ENCODE assay signal across 11 mouse cellular contexts in genomic region chr15:18189622-18190308, GRCm38 (mm10).
A peak's percentile ranks its signal among the peaks of the same experiment; 100 is the strongest.
DNase-seq lines count a peak whose midpoint lies in the region; ATAC-seq and TF ChIP-seq lines count a peak whose summit lies in the region.
"Had no signal": no experiment of that assay in that cellular context is flagged by ENCODE, and none has a peak within 500 bp of the region (broad histone marks: within the 10 kb centered on the region; RNA-seq: fewer than 3 reads in every experiment).

No protein-coding gene starts in this region.

- no peaks in the 10 kb centered on the region for H3K9me3 ChIP-seq in lung, embryonic 14.5 days (ENCODE audit: low read depth, low read length)
- H3K9me3 ChIP-seq in lung, postnatal 0 days (ENCODE audit: low read length) = no peaks in the 10 kb centered on the region
- no peaks in the 10 kb centered on the region for H3K9me3 ChIP-seq in kidney, postnatal 0 days (replicated peaks; ENCODE audit: low read length)
- H3K9me3 ChIP-seq: liver, embryonic 13.5 days had no signal

- no peak overlapping the region for H3K9ac ChIP-seq in lung, embryonic 14.5 days
- no peak overlapping the region for H3K9ac ChIP-seq in lung, postnatal 0 days (replicated peaks; ENCODE audit: low read depth)
- no peak overlapping the region for H3K9ac ChIP-seq in kidney, postnatal 0 days (ENCODE audit: low read depth, low read length)
- H3K9ac ChIP-seq: liver, embryonic 13.5 days had no signal

- no peaks in the 10 kb centered on the region for H3K4me1 ChIP-seq in lung, embryonic 14.5 days (ENCODE audit: insufficient read depth)
- no peaks in the 10 kb centered on the region for H3K4me1 ChIP-seq in lung, postnatal 0 days (ENCODE audit: insufficient read depth, low read depth, low read length)
- no peaks in the 10 kb centered on the region for H3K4me1 ChIP-seq in kidney, postnatal 0 days (replicated peaks; ENCODE audit: insufficient read depth, low read length)
- H3K4me1 ChIP-seq: liver, embryonic 13.5 days had no signal

- TF ChIP-seq CTCF in lung, embryonic 14.5 days (IDR thresholded peaks at IDR 0.05; ENCODE audit: low read depth) = no peak
- no peak for TF ChIP-seq CTCF in lung, postnatal 0 days (IDR thresholded peaks at IDR 0.05)
- no peak for TF ChIP-seq CTCF in kidney, postnatal 0 days (IDR thresholded peaks at IDR 0.05; ENCODE audit: low read depth)

- no peak overlapping the region for H3K27ac ChIP-seq in lung, embryonic 14.5 days (ENCODE audit: low read depth)
- H3K27ac ChIP-seq in lung, postnatal 0 days (ENCODE audit: low read length) = no peak overlapping the region
- H3K27ac ChIP-seq in kidney, postnatal 0 days = no peak overlapping the region
- H3K27ac ChIP-seq: liver, embryonic 13.5 days had no signal

- no peaks in the 10 kb centered on the region for H3K36me3 ChIP-seq in lung, embryonic 14.5 days (ENCODE audit: insufficient read depth)
- H3K36me3 ChIP-seq in lung, postnatal 0 days (ENCODE audit: insufficient read depth, low read length) = no peaks in the 10 kb centered on the region
- no peaks in the 10 kb centered on the region for H3K36me3 ChIP-seq in kidney, postnatal 0 days (ENCODE audit: insufficient read depth, low read length)
- H3K36me3 ChIP-seq: liver, embryonic 13.5 days had no signal

- 37% methylated on average over 5 of the region's 5 CpGs for WGBS in lung, embryonic 14.5 days
- 43% methylated on average over 5 of the region's 5 CpGs for WGBS in lung, postnatal 0 days
- 36% methylated on average over 5 of the region's 5 CpGs for WGBS in kidney, postnatal 0 days

- no peak overlapping the region for H3K4me3 ChIP-seq in lung, embryonic 14.5 days (ENCODE audit: low read depth, low read length)
- no peak overlapping the region for H3K4me3 ChIP-seq in lung, postnatal 0 days (ENCODE audit: low read depth, low read length)
- H3K4me3 ChIP-seq in kidney, postnatal 0 days (replicated peaks; ENCODE audit: low read depth, low read length) = no peak overlapping the region
- H3K4me3 ChIP-seq: liver, embryonic 13.5 days had no signal

- H3K4me2 ChIP-seq in lung, embryonic 14.5 days = no peak overlapping the region
- no peak overlapping the region for H3K4me2 ChIP-seq in lung, postnatal 0 days (replicated peaks; ENCODE audit: low read depth, low read length)
- H3K4me2 ChIP-seq in kidney, postnatal 0 days (ENCODE audit: low read length) = no peak overlapping the region
- H3K4me2 ChIP-seq: liver, embryonic 13.5 days had no signal

- ATAC-seq in lung, embryonic 14.5 days (ENCODE audit: insufficient read depth) = peak; percentile 49; the same call in 1 of the 2 replicates
- no peak for ATAC-seq in lung, postnatal 0 days
- peak; percentile 49; the same call in 1 of the 2 replicates for ATAC-seq in kidney, postnatal 0 days (replicated peaks; ENCODE audit: low FRiP score, low read depth)
- ATAC-seq: intestine, embryonic 16.5 days; Patski had no signal

- no peaks in the 10 kb centered on the region for H3K27me3 ChIP-seq in lung, embryonic 14.5 days (ENCODE audit: insufficient read depth, low read length)
- no peaks in the 10 kb centered on the region for H3K27me3 ChIP-seq in lung, postnatal 0 days (replicated peaks; ENCODE audit: insufficient read depth, low read length)
- H3K27me3 ChIP-seq in kidney, postnatal 0 days (ENCODE audit: insufficient read depth, low read length) = no peaks in the 10 kb centered on the region
- H3K27me3 ChIP-seq: liver, embryonic 13.5 days; Patski had no signal

- TF ChIP-seq EP300 in lung, postnatal 0 days (IDR thresholded peaks at IDR 0.05) = no peak

- peak; percentile 3 to 17 for DNase-seq in adrenal gland, adult (ENCODE audit: inconsistent age in 2 of 2, low spot score in 1 of 2)
- DNase-seq in adrenal gland, postnatal 4 days (ENCODE audit: low spot score in 2 of 2) = no peak
- DNase-seq in lung, embryonic 14.5 days = peak; percentile 59
- DNase-seq in lung, postnatal 0 days (ENCODE audit: low spot score) = no peak
- peak; percentile 61 for DNase-seq in kidney, postnatal 0 days (ENCODE audit: low spot score)
- peak; percentile 2 for DNase-seq in retina, postnatal 7 days (ENCODE audit: low read depth, low spot score)
- no peak for DNase-seq in cerebellum, adult 8-10 months
- DNase-seq in gastrocnemius, postnatal 25 days = no peak
- DNase-seq: liver, embryonic 13.5 days had no signal

Comparison
In these comparisons a context has a peak if more than half of its experiments do, and no peak if none do; other contexts are left out.
1. DNase-seq: peak in adrenal gland, adult (2 of 2), lung, embryonic 14.5 days (single experiment), kidney, postnatal 0 days (single experiment) and retina, postnatal 7 days (single experiment); none in adrenal gland, postnatal 4 days (0 of 2), lung, postnatal 0 days (single experiment), cerebellum, adult 8-10 months (single experiment) and gastrocnemius, postnatal 25 days (single experiment).